Mouse (Mus musculus) frontal cortex, postnatal 36 days (tissue): ENCODE results near the gene Hebp1.

ENCODE experiments used
- DNase-seq, 2 experiments: peaks; one replicate each; pipeline ENCODE4 v3.0.0; 2022; ENCODE audit warnings: low spot score in 2 of 2

Gene Hebp1

DNA sequence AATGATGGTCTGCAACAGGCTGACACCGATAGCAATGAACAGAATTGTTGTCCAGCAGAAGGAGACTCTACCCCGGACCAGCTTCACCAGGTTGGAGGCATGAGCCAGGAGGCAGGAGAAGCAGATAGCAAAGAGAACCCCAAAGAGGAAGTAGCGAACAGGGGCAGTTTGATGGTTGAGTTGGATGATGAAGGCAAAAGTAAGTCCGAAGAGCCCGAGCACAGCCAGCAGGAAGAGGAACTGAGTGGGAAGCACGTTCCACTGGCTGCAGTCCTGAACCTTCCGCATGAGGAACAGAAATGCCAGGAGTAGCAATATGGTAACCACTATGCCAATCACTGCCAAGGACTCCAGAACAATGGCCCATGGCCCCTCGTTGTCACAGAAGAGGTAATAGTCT is 81.3 kb downstream of the Hebp1 start:
- DNase-seq = no peak

DNA sequence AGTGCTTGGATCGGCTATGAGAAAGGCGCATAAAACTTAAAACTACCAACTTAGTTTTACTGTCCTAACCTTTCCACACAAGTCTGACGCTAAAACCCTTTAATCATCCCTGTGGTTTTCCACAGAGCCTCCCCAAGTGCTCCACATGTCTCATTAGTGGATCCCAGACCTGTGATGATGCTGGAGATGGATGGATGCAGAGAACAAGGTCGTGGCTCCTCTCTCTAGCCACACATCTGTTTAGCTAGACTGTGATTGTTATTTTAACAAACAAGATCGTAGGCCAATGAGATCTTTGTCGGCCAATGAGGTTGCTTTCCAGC is 84.7 kb downstream of the Hebp1 start:
- DNase-seq = no peak

- no peak for DNase-seq
Measured at GRCm38 (mm10) chr6:135112411-135113113, 85.3 kb downstream of the Hebp1 start.

GRCm38 (mm10) chr6:135107014-135107413 is 90.8 kb downstream of the Hebp1 start:
- DNase-seq = no peak

DNA sequence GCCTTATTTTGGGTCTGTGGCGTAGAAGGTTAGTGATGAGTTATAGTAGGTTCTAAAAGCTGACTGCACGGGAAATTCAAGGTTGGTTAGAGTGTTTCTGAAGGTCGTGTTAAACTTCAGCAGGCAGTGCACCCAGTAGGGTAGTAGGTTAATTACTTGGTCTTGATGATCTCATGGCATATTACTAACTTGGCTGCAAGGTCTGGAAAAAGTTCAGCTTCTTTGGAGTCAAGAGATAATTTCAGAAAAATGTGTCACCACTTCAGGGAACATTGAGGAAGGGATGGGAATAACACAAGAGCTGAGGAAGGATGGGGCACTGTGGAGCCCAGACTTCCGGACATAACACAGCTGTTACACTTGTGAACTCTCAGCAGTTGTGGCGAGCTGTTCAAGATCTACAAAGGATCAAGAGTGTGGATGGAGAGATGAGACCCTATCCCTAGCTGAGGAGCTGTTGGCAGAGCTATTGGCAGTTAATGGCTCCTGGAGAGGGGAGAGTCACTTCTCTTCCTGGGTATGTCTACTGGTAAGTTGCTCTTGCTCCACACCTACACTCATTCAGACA is 95.0 kb downstream of the Hebp1 start:
- DNase-seq = no peak

DNA sequence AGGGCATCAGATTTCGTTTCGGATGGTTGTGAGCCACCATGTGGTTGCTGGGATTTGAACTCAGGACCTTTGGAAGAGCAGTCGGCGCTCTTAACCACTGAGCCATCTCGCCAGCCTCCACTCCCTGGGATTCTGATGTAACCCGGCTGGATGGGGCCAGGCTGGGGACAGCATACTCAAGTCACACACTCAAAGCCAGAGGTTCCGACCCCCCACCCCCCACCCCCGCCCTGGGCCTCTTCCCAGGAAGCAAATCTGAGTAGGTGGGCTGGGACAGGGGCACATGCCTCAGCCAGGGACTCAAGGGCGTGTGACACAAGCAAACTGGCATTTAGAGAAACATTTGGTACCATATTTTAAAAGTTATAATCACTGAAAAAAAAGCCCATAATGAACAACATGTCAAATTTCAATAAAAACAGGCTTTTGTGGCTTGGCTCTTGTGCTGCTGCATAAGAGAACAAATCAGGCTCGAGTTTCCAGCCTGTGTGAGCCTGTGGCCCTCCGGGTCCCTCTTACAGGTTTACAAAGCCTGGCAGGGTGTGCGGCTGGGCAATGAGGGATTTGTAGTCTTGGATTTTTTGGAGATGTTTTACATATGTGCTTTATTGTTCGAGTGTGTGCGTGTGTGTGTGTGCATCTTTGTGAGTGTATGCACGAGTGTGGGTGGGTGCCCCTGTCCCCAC is 96.9 kb downstream of the Hebp1 start:
- DNase-seq = no peak

DNA sequence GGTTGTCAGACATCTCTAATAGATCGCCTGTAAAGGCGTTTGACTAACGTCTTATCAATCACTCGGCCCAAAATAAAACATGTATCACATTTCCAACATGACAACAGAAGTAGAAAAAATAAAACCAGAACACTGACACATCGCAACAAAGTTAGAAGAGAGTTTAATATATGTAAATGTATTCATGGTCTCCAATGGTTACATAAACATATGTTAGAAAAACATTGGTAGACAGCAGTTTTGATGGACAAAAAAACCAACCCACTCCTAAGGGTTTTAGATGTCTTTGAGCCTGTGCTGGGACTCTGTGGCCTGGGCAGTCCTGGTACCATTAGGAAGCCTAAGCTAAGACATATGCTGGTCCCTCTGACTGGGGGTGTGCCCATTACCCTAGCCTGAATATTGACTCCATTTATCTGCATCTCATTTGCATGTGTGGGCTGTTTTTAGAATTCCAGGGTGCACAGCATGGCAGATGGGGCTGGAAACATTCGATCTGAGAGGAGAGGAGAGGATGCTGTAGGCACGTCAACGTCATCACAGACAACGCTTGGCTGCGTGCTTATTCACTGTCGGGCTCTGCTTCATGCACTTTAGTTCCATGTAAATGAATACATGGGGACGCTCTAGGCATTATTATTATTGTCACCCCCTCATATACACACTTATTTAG is 104.9 kb downstream of the Hebp1 start:
- peak; percentile 49 to 78 for DNase-seq

DNA sequence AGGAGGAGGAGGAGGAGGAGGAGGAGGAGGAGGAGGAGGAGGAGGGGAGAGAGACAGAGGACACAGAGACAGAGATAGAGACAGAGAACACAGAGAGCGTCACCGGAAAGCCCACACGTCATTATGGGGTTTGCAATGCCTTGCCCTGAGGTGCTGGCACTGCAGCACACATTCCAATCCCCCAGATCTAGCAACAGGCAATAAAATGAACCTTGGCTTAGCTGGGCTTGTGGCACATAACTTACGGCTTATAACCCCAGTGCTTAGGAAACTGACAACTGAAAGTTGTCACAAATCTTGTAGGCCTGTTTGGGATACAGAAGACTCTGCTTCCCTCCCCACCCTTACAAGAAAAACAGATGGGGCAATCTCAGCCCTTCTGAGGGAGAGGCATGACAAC is 107.2 kb downstream of the Hebp1 start:
- DNase-seq = no peak

DNA sequence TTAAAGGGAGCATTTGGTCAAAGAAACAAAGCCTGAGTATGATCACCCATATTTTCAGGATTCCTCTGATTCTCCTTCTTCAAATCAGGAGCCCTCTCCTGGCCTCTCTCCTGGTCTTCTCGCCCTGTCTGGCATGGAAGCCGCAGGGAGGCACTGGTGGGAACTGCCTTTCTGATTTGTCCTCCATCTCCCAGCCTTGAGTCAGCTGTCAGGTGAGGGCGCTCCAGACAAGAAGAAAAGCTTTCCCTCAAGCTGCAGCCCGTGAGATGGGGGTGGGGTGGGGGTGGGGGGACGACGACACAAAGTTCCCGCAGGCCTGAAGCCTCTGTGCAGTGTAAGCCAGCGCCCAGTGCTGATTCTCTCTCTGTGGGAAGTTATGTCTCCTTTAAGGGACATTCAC is 108.0 kb downstream of the Hebp1 start:
- peak; percentile 24 to 48 for DNase-seq

- DNase-seq = peak; percentile 88 to 89
Measured at GRCm38 (mm10) chr6:135087721-135088451, 109.9 kb downstream of the Hebp1 start.
